Comparison of ENCODE assay signal across 19 mouse cellular contexts in genomic region chr5:96612077-96612476, GRCm38 (mm10).
"Had no signal": no experiment of that assay in that cellular context is flagged by ENCODE, and none has a peak within 500 bp of the region (broad histone marks: within the 10 kb centered on the region; RNA-seq: fewer than 3 reads in every experiment).

No protein-coding gene starts in this region.

- H3K4me1 ChIP-seq: midbrain, embryonic 10.5 days; neural tube, embryonic 13.5 days; neural tube, embryonic 15.5 days had no signal

- H3K27ac ChIP-seq: midbrain, embryonic 10.5 days; midbrain, embryonic 12.5 days; neural tube, embryonic 13.5 days; neural tube, embryonic 15.5 days had no signal

- H3K4me2 ChIP-seq: lung, embryonic 14.5 days; midbrain, embryonic 12.5 days; neural tube, embryonic 13.5 days; neural tube, embryonic 15.5 days had no signal

- ATAC-seq: midbrain, embryonic 16.5 days had no signal

- H3K9me3 ChIP-seq: midbrain, embryonic 10.5 days; midbrain, embryonic 12.5 days; neural tube, embryonic 13.5 days; neural tube, embryonic 15.5 days had no signal

- H3K4me3 ChIP-seq: midbrain, embryonic 10.5 days; midbrain, embryonic 12.5 days; myocyte; neural tube, embryonic 13.5 days; neural tube, embryonic 15.5 days had no signal

- H3K27me3 ChIP-seq: midbrain, embryonic 12.5 days; neural tube, embryonic 13.5 days; neural tube, embryonic 15.5 days had no signal

- DNase-seq: lung, adult 18-20 months; lung, embryonic 14.5 days; lung, postnatal 10 days; lung, postnatal 4 days; midbrain, embryonic 14.5 days; retina, postnatal 1 day; right cerebral cortex, adult 18-20 months; right cerebral cortex, postnatal 25 days; right cerebral cortex, postnatal 4 days; spleen, adult 18-20 months; thymus, adult 2 months; thymus, postnatal 25 days; thymus, postnatal 4 days had no signal

- H3K36me3 ChIP-seq: midbrain, embryonic 10.5 days; midbrain, embryonic 12.5 days; neural tube, embryonic 13.5 days; neural tube, embryonic 15.5 days had no signal

- H3K9ac ChIP-seq: lung, embryonic 14.5 days; midbrain, embryonic 12.5 days; neural tube, embryonic 13.5 days; neural tube, embryonic 15.5 days had no signal
